Mouse (Mus musculus) thymus, adult 18-20 months (tissue): ENCODE results near the gene Chd9.

Experiments
- DNase-seq, 2 experiments: peaks; one replicate each; pipeline ENCODE4 v3.0.0; 2022; ENCODE audit warnings: mixed read lengths in 2 of 2

Chd9 gene

GRCm38 (mm10) chr8:90839725-90840714, 11.9 kb downstream of the Chd9 start:
- no peak for DNase-seq

GRCm38 (mm10) chr8:90841321-90841720, 13.2 kb downstream of the Chd9 start:
- DNase-seq, result no peak

GRCm38 (mm10) chr8:90843127-90843526, 15.0 kb downstream of the Chd9 start:
- DNase-seq, result no peak

- no peak for DNase-seq
Measured at GRCm38 (mm10) chr8:90844179-90844967, 16.2 kb downstream of the Chd9 start.

- no peak for DNase-seq
Measured at GRCm38 (mm10) chr8:90847980-90848379, 19.8 kb downstream of the Chd9 start.

- no peak for DNase-seq
Measured at GRCm38 (mm10) chr8:90849462-90850050, 21.4 kb downstream of the Chd9 start.

GRCm38 (mm10) chr8:90851544-90851943, 23.4 kb downstream of the Chd9 start:
- no peak for DNase-seq

- DNase-seq, result no peak
Measured at GRCm38 (mm10) chr8:90853971-90854670, 26.0 kb downstream of the Chd9 start.

GRCm38 (mm10) chr8:90854671-90855161, 26.6 kb downstream of the Chd9 start:
- no peak for DNase-seq

GRCm38 (mm10) chr8:90856171-90856570, 28.0 kb downstream of the Chd9 start:
- no peak for DNase-seq

GRCm38 (mm10) chr8:90856952-90857351, 28.8 kb downstream of the Chd9 start:
- DNase-seq, result no peak

GRCm38 (mm10) chr8:90858071-90858470, 29.9 kb downstream of the Chd9 start:
- DNase-seq, result no peak

- DNase-seq, result no peak
Measured at GRCm38 (mm10) chr8:90861266-90861944, 33.3 kb downstream of the Chd9 start.

- DNase-seq, result no peak
Measured at GRCm38 (mm10) chr8:90862038-90862437, 33.9 kb downstream of the Chd9 start.

GRCm38 (mm10) chr8:90867061-90867460, 38.9 kb downstream of the Chd9 start:
- no peak for DNase-seq

- DNase-seq, result no peak
Measured at GRCm38 (mm10) chr8:90867911-90868310, 39.8 kb downstream of the Chd9 start.

- no peak for DNase-seq
Measured at GRCm38 (mm10) chr8:90868334-90868733, 40.2 kb downstream of the Chd9 start.

- peak; percentile 12 to 32 for DNase-seq
Measured at GRCm38 (mm10) chr8:90869071-90869919, 41.1 kb downstream of the Chd9 start.

GRCm38 (mm10) chr8:90869920-90870777, 42.0 kb downstream of the Chd9 start:
- no peak for DNase-seq
